Mouse (Mus musculus): Measurements from ENCODE around the gene Rnf4.

DNA sequence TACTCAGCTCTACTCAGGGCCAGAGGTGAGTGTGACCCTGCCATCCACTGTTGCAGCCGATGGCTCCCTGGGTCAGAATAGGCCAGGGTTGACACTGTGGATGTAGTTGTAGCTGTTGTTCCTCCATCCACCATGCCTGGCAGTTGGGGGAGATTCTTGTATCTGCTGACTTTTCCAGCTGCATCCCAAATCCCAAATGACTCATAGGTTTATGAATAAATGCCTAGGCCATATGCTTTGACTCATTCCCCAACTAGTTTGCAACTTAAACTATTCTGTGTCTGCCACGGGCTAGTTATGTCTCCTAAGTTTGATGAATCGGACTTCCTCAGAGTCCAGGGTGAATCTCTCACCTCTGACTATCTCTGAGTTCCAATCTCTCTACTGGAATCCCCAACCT is 24.2 kb downstream of the Rnf4 start:
- TF ChIP-seq EP300 (IDR thresholded peaks at IDR 0.05; ENCODE audit: low read length) (no peak), CTCF (conservative IDR thresholded peaks at IDR 0.05 in 1 of 2, IDR thresholded peaks at IDR 0.05 in 1 of 2; ENCODE audit: low read depth in 2 of 2, low read length in 2 of 2) (no peak), POLR2A (IDR thresholded peaks at IDR 0.05; ENCODE audit: low read depth, low read length) (no peak), MAX (IDR thresholded peaks at IDR 0.05; ENCODE audit: low read length) (no peak), USF2 (conservative IDR thresholded peaks at IDR 0.05; ENCODE audit: low read depth, low read length) (no peak)
